Mouse (Mus musculus) testis, postnatal 10 days (tissue): ENCODE measurements around the gene Tmem130.
A peak's percentile ranks its signal among the peaks of the same experiment; 100 is the strongest.

Source experiments
- DNase-seq: peaks from one replicate; pipeline ENCODE4 v3.0.0; 2021; ENCODE audit warnings: low spot score

The Tmem130 gene

GRCm38 (mm10) chr5:144729216-144729615 lies 32.4 kb downstream of the Tmem130 start:
- no peak for DNase-seq

- no peak for DNase-seq
Measured at GRCm38 (mm10) chr5:144728237-144728636, 33.4 kb downstream of the Tmem130 start.

GRCm38 (mm10) chr5:144727119-144727518 lies 34.5 kb downstream of the Tmem130 start:
- DNase-seq: peak; percentile 94

GRCm38 (mm10) chr5:144725554-144725953 lies 36.1 kb downstream of the Tmem130 start:
- no peak for DNase-seq

- DNase-seq: no peak
Measured at GRCm38 (mm10) chr5:144724926-144725325, 36.7 kb downstream of the Tmem130 start.

GRCm38 (mm10) chr5:144720281-144720680 lies 41.3 kb downstream of the Tmem130 start:
- DNase-seq: no peak

GRCm38 (mm10) chr5:144719781-144720180 lies 41.8 kb downstream of the Tmem130 start:
- no peak for DNase-seq

- DNase-seq: no peak
Measured at GRCm38 (mm10) chr5:144717186-144717585, 44.4 kb downstream of the Tmem130 start.

- no peak for DNase-seq
Measured at GRCm38 (mm10) chr5:144713371-144713770, 48.2 kb downstream of the Tmem130 start.

- DNase-seq: no peak
Measured at GRCm38 (mm10) chr5:144707603-144708002, 54.0 kb downstream of the Tmem130 start.

GRCm38 (mm10) chr5:144703464-144704368 lies 57.9 kb downstream of the Tmem130 start:
- DNase-seq: no peak

GRCm38 (mm10) chr5:144695289-144696060 lies 66.1 kb downstream of the Tmem130 start:
- DNase-seq: no peak

- peak; percentile 60 for DNase-seq
Measured at GRCm38 (mm10) chr5:144694161-144694560, 67.5 kb downstream of the Tmem130 start.

GRCm38 (mm10) chr5:144691421-144691820 lies 70.2 kb downstream of the Tmem130 start:
- no peak for DNase-seq

- no peak for DNase-seq
Measured at GRCm38 (mm10) chr5:144688371-144688770, 73.2 kb downstream of the Tmem130 start.
